Mouse (Mus musculus): ENCODE measurements around the gene Sidt1.

- TF ChIP-seq CTCF (IDR thresholded peaks at IDR 0.05; ENCODE audit: low read depth, low read length) = no peak
- no peak for TF ChIP-seq EP300 (IDR thresholded peaks at IDR 0.05; ENCODE audit: insufficient read depth, low read depth, low read length)
Measured at GRCm38 (mm10) chr16:44265562-44265961, 67.4 kb downstream of the Sidt1 start.
